Mouse (Mus musculus): Measurements from ENCODE around the gene Epha5.

Epha5 gene

DNA sequence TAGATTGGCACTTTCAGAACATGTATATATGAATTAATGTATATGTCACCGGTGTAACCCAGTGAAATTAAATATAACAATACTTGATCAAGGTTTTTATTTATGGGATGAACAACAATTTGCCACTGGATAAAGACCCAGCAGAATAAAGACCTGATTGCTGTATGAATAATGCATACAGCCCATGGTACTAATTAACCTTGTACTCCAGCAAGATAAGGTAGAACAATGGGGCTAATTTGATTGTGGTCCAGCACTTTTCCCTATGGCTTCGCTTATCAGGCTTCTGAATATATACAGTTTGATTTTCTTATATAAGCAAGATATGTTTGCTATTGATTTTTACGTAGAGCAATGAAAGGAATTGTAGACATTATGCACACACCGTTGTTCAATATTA is 103.6 kb downstream of the Epha5 start:
- DNase-seq (ENCODE audit: low spot score in 2 of 2), result no peak

DNA sequence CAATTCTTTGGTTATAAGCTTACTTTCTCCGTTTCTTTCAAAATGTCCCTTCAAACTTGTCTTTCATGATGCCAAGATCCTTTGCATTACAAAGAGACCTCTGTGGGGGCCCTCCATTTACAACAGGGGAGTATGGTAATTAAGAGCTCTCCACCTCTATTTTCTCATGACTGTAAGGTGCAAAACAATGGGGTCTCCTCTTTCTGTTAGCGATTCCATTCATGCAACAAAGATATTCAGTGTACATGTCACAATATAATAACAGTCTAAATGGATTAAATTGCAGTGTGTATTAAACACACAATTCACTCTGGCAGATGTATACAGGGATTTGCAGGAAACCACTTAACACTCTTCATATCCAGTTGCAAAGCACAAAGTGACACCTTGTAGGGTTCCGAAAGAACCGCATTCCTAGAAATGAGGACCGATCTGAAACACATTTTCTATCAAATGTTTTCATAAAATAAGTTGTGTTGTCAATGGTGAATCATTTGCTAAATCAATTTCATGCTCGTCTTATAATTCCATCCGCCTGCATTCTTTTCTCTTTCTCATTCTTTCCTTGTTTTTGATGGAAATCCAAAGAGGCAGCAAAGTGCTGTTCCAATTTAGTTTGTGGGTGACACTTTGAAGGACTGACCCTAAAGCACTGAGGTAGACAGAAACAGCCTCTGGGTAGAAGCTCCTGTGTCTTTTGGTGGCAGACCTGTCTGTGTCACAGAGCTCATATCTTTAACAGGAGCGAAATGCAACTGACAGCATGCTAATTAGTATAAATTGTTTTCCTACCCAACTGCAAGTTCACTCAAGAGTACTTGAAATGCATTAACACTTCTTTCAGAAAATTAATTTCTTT is 118.1 kb downstream of the Epha5 start:
- DNase-seq (ENCODE audit: low spot score in 2 of 2), result no peak

DNA sequence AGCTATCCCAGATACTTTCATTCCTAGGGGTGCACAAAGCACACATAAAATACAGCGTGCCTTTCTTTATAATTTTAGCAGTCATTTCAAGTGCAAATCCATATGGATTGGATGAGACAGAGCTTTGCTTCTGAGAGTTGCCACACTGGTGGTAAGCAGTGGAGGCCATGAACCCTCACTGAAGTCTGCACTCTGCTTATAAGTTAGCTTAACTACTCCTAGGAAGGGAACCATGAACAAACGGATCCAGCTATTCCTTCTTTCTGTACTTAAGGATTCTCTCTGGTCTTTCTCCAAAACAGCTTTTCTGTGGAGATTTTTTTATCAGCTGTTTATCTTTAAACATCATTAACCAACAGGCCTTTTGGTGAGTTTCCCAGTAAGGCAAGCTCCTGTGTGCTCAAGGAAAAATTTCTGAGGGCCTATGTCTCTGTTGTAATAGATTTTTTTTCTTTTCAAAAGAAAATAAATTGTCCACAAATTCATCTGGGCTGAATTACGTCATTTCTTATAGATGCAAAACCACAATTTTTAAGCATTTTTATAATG is 127.7 kb downstream of the Epha5 start:
- DNase-seq (ENCODE audit: low spot score in 2 of 2), result no peak

DNA sequence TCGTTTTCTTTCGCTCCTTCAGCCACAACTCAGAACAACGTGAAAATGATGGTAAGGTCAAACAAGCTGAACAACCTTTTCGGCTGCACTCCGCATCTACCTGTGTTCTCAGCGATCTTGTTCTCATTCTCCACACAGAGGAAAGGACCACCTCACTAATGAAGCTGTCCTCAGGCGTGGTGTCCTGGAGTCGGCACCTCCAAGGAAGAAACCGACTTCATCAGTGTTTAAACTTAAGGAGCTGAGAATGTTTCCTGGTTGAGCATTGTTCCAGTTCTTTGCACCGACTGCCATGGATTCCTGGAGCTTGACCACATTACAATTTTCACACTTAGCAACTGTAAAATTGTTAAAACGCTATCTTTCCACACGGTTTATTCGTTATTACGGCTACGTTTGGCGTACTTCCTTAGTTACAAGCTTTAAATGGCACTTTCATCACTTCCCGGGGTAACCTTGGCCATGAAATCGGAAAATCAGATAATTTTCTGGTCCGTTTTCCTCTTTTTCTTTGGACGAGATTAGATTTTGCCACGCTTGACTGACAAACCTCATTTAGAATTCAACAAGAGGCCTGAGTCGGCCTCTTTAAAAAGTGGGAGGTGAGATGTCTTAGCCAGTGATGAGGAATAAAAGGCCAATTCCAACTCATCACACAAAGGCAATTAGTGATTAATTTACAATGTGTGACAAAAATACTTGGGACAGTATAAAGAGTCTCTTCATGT is 135.7 kb downstream of the Epha5 start:
- no peak for DNase-seq (ENCODE audit: low spot score in 2 of 2)

DNA sequence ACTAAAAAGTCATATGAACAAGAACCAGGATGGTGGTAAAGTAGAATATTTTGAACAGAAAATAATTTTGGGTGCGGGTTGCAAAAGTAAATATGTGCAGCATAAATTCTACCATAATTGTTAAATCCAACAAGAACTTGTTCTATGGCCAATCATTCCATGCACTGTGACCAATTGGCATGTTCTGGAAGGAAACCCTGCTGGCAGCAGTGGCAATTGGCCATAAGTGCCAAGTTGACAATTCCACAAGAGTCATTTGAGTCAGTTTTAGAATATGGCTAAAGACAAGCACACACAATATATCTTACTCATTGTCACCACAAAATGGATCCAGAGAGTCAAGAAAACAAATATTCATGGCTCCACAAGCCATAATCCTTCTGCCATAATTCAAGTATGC is 140.2 kb downstream of the Epha5 start:
- no peak for DNase-seq (ENCODE audit: low spot score in 2 of 2)

DNA sequence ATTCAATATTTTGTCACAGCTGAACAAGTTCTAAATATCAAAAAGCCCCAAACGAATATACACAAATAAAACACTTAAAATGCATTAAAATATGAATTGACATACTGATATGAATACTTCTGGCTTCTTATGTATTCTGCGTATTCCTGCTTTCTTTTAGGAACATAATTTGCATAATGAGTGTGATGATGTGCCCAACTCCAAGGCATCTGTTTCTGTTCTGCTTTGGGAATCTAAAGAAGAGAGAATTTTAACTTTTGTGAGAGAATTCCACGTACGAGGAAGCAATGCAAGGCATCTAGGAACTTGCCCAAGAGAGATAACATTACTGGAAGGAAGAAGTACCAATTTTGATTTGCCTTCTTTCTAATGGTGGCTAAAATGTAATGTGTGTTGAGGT is 151.8 kb downstream of the Epha5 start:
- DNase-seq (ENCODE audit: low spot score in 2 of 2), result no peak

DNA sequence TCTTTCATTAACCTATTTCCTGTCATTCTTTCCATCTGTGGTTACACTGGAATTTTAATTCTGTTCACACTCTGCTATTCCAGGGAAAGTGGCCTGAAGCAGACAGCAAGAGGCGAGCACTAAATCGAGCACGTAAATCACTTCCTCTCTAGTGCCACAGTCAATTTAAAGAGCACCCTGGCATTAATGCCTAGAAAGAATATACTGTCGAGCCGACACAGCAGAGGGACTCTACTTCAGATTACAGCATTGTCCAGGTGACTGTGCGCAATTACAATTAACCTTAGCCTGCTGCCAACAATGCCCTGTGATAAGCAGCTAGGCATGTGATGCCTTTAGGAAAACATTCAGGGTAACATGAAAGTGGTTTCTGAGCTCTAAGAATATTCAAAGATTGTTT is 153.2 kb downstream of the Epha5 start:
- DNase-seq (ENCODE audit: low spot score in 2 of 2), result no peak

DNA sequence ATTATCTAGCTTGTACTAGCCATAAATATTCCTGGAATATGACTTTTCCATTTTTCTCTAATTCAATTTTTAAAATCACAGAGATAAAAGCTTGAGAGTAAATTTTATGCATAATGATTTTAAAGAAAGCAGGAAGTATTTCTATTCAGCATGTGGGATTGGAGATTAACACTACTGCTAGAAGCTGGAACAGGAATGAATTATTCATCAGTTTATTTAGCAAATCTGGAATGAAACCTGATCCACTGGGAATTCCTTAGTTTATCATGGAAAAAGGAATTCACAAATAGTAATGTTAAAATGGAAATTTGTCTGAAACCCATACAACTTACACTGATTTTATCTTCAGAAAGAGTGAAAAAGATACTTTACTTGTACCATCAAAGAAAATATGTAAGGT is 187.2 kb downstream of the Epha5 start:
- DNase-seq (ENCODE audit: low spot score in 2 of 2), result no peak

DNA sequence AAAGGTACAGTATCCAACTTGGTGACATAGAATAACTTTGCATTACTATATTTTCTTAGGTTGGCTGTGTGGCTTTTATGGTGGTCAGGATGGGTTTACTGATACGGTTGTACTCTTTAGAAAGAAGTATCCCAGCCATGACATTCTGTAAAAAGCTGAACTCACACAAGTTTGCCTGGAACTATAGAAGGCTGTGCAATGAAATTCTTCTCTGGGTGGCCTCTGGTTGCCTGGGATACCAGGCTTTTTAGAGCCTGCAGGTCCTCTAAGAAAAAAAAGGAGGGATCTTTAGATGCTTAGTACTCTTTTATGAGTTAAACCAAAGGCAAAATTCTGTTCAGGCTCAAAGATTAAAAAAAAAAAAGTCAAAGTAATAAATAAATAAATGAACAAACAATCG is 208.6 kb downstream of the Epha5 start:
- no peak for DNase-seq (ENCODE audit: low spot score in 2 of 2)

DNA sequence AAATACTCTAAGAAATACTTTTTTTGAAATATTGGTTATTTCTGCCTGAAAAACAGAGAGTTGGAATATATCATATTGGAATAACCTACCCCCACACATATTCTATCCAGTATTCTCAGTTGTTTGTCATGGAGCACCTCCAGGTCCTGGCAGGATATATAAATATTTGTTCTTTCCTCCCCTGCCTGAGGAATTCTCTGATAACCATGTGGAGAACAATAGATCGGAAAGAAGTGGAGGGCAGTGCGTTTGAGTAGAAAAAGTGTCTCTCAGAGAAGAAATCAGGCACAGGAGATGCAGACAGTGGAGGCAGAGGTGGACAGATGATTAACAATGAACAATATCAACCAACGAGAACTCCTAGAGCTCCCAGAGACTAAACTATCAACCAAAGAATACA is 223.8 kb downstream of the Epha5 start:
- no peak for DNase-seq (ENCODE audit: low spot score in 2 of 2)

DNA sequence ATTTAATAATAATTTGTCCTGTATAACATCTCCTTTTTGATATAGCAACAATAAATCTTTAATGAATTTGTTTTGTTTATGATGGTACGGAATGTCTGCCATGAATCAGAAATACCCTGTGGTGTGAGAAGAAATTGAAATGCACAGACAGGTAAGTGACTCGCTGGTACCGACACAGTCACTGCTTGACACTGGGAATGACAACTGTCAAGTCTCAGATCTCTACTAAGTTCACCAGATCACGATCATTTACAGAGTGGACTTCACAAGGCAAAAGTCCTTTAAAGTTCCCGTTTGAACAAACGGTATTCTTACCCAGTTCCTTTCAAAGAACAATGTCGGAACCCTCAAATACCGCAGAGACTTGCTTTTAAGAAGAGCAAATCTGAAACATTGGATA is 233.0 kb downstream of the Epha5 start:
- no peak for DNase-seq (ENCODE audit: low spot score in 2 of 2)

DNA sequence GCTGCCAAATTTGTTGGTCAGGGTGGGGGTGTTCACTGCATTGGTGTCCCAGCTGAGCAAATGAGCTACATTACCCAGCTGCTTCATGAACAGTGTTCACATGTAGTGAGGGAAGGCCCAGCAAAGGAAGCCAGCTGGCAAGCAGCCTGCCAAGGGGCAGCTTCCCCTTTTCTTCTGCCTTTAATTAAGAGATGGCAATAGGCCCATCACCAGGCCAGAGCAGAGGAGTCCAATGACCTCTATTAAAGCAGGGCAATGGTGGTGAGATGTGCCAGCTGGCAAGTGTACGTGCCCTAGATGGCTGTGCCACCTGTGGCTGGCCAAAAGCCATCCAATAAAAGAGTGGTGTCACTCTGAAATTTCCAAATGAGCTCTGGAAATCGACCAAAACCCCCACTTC is 264.1 kb downstream of the Epha5 start:
- peak; percentile 42 to 52 for DNase-seq (ENCODE audit: low spot score in 2 of 2)

DNA sequence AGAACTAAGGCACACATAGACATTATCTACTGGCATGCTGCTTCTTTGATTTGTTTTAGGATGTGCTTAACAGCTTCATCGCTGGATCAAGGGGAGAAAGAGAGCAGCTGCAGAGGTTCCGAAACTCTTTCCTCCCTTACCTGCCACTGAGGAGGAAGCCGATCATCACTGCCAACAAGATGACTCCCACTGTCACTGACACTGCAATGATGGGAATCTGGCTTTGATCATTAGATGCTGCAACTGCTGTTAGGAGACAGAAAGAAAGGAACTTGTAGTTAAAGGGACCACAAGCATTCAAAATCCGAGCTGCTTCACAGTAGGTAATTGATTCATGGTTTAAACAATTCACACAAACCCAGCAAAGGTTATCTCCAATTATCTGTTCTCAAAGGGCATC is 275.0 kb downstream of the Epha5 start:
- DNase-seq (ENCODE audit: low spot score in 2 of 2), result no peak

DNA sequence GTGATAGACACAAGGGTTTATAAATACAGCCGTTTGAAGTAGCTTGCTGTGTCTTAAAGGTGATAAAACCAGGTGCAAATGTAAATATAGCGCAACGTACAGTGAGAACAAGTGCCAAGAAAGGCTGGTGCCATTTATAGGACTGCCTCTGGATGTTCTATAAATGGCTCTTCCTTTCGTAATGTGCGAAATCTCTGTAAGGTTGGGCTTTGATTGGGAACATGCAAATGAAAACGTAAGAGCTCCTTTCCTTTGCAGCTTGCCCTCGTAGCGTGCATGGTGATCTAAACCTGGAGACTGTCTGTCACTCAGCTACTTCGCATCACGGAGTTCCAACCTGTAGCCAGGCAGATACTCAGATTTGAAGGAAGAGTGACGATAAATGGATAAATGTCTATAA is 321.2 kb downstream of the Epha5 start:
- DNase-seq (ENCODE audit: low spot score in 2 of 2), result no peak

DNA sequence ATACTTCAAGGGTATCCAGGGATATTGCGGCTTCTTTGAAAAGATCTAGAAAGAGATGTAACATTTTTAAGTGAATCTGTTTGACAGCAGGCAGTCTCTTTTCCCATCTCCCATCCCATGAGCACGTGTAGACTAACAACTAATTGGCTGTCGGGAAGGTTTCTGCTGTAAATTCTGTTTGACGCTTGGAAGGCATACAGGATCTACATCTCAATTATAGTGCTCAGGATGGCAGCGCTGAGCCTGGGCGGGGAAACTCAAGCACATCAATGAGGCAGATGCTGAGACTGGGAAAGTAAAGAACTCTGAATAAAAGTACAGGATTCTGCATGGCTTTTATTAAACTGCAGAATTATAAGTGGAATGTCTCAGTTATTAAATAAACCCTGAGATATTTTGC is 335.9 kb downstream of the Epha5 start:
- DNase-seq (ENCODE audit: low spot score in 2 of 2), result no peak

DNA sequence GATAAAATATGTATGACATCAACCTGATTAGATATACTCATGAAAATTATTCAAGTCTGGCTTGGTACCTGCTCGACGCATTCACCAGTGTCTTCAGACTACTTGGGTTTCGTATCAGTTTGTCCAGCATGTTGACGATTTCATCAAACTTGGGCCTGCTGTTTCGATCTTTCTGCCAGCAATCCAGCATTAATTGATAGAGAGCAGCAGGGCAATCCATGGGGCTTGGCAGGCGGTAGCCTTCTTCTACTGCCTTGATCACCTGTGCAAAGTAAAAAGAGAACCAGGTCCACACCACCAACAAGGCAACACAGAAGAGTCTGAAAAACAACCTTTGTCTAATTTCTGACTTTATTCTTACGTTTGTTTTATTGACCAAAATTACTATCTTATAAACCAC is 346.2 kb downstream of the Epha5 start:
- no peak for DNase-seq (ENCODE audit: low spot score in 2 of 2)

DNA sequence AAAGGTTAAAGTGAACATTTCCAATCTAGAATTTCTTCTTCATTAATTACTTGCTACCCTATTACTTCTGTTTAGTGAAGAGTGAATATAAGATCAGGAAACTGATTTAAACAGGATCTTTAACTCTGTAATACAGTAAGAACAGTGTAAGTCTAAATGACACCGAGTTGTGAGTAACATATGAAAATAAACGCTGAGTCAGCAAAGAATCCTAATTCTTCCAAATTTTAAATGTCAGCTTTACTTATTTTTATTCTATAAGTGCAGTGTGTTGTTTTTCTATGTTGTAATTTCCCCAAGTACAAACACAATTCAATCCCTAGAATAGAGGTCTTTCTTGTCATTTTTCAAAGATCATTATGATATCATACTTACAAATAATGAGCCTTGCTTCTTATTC is 363.3 kb downstream of the Epha5 start:
- DNase-seq (ENCODE audit: low spot score in 2 of 2), result no peak

DNA sequence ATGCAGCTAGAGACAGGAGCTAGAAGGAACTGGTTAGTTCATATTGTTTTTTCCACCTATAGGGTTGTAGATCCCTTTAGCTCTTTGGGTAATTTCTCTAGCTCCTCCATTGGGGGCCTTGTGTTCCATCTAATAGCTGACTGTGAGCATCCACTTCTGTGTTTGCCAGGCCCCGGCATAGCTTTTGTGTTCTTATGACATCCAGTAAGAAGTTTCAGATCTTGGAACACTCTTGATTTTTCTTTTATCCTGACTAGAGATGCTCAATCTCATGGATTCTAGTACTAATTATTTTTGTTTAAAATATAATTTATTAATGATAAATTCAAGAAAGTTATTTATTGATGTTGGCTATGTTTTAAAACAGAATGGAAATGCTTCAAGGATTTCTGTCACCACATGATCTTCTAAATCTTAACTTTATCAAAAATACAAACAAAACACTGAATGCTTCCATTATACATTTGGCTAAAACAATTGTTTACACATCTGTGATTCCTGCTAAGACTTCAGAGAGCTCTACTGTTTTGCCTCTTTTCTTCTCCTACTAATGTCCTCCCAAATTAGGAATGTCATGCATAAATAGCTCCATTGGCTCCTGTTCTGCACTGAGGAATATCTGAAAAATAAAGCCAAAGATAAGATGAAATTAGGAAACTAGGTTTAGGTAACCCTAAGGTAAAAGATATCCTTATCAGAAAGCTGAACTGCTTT is 379.8 kb downstream of the Epha5 start:
- DNase-seq (ENCODE audit: low spot score in 2 of 2), result no peak
